9 mouse cellular contexts compared by ENCODE assay signal in the genomic region with DNA sequence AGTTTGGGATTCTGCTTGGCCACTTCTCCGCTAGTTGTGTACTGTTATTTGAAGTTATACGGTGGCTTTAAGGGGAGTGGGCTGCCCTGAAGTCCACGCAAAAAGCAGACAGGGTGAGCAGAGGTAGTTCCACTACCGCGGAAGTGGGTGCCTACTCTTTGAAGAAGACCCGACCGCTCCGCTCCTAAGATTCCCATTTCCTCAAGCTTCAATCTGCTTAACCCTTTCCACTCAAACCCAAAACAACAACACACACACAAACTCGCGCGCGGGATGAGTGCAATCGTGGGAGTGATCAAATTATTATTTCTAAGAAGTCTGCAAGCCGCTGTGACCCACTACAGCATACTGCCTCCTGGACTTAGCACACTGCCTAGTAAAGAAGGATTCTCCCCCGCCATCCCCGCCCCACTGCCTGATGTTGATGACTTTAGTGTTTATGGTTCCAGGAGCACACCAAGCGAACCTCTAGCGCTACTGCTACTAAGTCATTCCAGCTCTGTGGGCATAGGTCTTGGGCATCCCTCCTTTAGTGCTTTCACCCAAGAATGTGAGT. TPM values are rescaled to one million over a fixed set of nuclear protein-coding genes. Genes with fewer than 3 reads are reported as not detected.
A peak's percentile ranks its signal among the peaks of the same experiment; 100 is the strongest.
DNase-seq lines count a peak whose midpoint lies in the region; ATAC-seq and TF ChIP-seq lines count a peak whose summit lies in the region.
"Had no signal": no experiment of that assay in that cellular context is flagged by ENCODE, and none has a peak within 500 bp of the region (broad histone marks: within the 10 kb centered on the region; RNA-seq: fewer than 3 reads in every experiment).

No protein-coding gene starts in this region.

- no peak for TF ChIP-seq EP300 in lung, postnatal 0 days (IDR thresholded peaks at IDR 0.05)

- TF ChIP-seq CTCF in lung, postnatal 0 days (IDR thresholded peaks at IDR 0.05): no peak

- H3K27ac ChIP-seq in lung, postnatal 0 days (ENCODE audit: low read length): no peak overlapping the region
- no peak overlapping the region for H3K27ac ChIP-seq in limb, embryonic 10.5 days
- no peak overlapping the region for H3K27ac ChIP-seq in stomach, embryonic 14.5 days (ENCODE audit: low read length)

- H3K9me3 ChIP-seq in lung, postnatal 0 days (ENCODE audit: low read length): no peaks in the 10 kb centered on the region
- H3K9me3 ChIP-seq in limb, embryonic 10.5 days (replicated peaks): no peaks in the 10 kb centered on the region
- H3K9me3 ChIP-seq in stomach, embryonic 14.5 days (ENCODE audit: control insufficient read depth, low read depth, low read length): no peaks in the 10 kb centered on the region

- H3K4me1 ChIP-seq in lung, postnatal 0 days (ENCODE audit: insufficient read depth, low read depth, low read length): no peaks in the 10 kb centered on the region; the same call in 1 of the 2 replicates
- peaks cover 19% of the 10 kb centered on the region for H3K4me1 ChIP-seq in limb, embryonic 10.5 days
- H3K4me1 ChIP-seq in stomach, embryonic 14.5 days (ENCODE audit: control insufficient read depth, insufficient read depth, low read length): no peaks in the 10 kb centered on the region

- H3K36me3 ChIP-seq in lung, postnatal 0 days (ENCODE audit: insufficient read depth, low read length): no peaks in the 10 kb centered on the region
- H3K36me3 ChIP-seq in limb, embryonic 10.5 days: no peaks in the 10 kb centered on the region
- H3K36me3 ChIP-seq in stomach, embryonic 14.5 days (ENCODE audit: control insufficient read depth, insufficient read depth, low read length): no peaks in the 10 kb centered on the region

- no peak for ATAC-seq in lung, postnatal 0 days
- ATAC-seq in stomach, embryonic 14.5 days (ENCODE audit: insufficient number of reproducible peaks, insufficient read depth, low FRiP score, low read depth): no peak
- ATAC-seq in CD4-positive, CD25-positive, alpha-beta regulatory T cell, adult 4 months: no peak

- H3K4me3 ChIP-seq in lung, postnatal 0 days (ENCODE audit: low read depth, low read length): peak overlapping the region; percentile 43; the same call in 1 of the 2 replicates
- peak overlapping the region; percentile 68 for H3K4me3 ChIP-seq in limb, embryonic 10.5 days
- H3K4me3 ChIP-seq in stomach, embryonic 14.5 days (ENCODE audit: low read depth, low read length): peak overlapping the region; percentile 58

- H3K9ac ChIP-seq in lung, postnatal 0 days (replicated peaks; ENCODE audit: low read depth): no peak overlapping the region
- H3K9ac ChIP-seq in stomach, embryonic 14.5 days (replicated peaks; ENCODE audit: low read depth, low read length): no peak overlapping the region

- DNase-seq in cerebellum, postnatal 10 days: peak; percentile 32 to 35
- DNase-seq in cerebellum, adult 11 months: no peak
- DNase-seq in lung, postnatal 0 days (ENCODE audit: low spot score): no peak
- DNase-seq in lung, postnatal 4 days: no peak
- peak; percentile 30 for DNase-seq in limb, embryonic 10.5 days (ENCODE audit: low spot score)
- DNase-seq in layer of hippocampus, postnatal 10 days (ENCODE audit: low spot score in 2 of 2): no peak

- peak overlapping the region; percentile 65 for H3K4me2 ChIP-seq in lung, postnatal 0 days (replicated peaks; ENCODE audit: low read depth, low read length)
- H3K4me2 ChIP-seq in stomach, embryonic 14.5 days (replicated peaks; ENCODE audit: low read depth, low read length): peak overlapping the region; percentile 99

- H3K27me3 ChIP-seq in lung, postnatal 0 days (replicated peaks; ENCODE audit: insufficient read depth, low read length): peaks cover 15% of the 10 kb centered on the region; the same call in 1 of the 2 replicates
- H3K27me3 ChIP-seq in limb, embryonic 10.5 days (ENCODE audit: low read depth, poor library complexity, severe bottlenecking): peaks cover 64% of the 10 kb centered on the region
- peaks cover 13% of the 10 kb centered on the region for H3K27me3 ChIP-seq in stomach, embryonic 14.5 days (ENCODE audit: control insufficient read depth, insufficient read depth, low read length)

- WGBS in lung, postnatal 0 days: 1% methylated on average over 18 of the region's 18 CpGs
- under 1% methylated on average over 18 of the region's 18 CpGs for WGBS in limb, embryonic 10.5 days
- WGBS in stomach, embryonic 14.5 days: 2% methylated on average over 18 of the region's 18 CpGs

RNA-seq across cellular contexts. Expression of gene Hs3st5, which starts 1.5 kb away (rescaled TPM):
- polyA plus RNA-seq in lung, postnatal 0 days (2015; fragmentation: Nextera tagmentation; extraction: Ambion mirVana): 0.05 TPM in 1 of 2 replicates, not detected in the other
- 0.11 and 0.20 TPM in 2 replicates for polyA plus RNA-seq in limb, embryonic 10.5 days (2016; fragmentation: Nextera tagmentation; extraction: Ambion mirVana)
- 2.9 TPM in 2 replicates for polyA plus RNA-seq in stomach, embryonic 14.5 days (2014; fragmentation: Nextera tagmentation; extraction: Ambion mirVana)
- polyA plus RNA-seq in CD4-positive, CD25-positive, alpha-beta regulatory T cell, adult 4 months (2017; shearing (Covaris generic)): not detected
- 1 to 10 TPM; 2.9 to 4.0 TPM for total RNA-seq in layer of hippocampus, postnatal 10 days (2021)
- total RNA-seq: common myeloid progenitor, adult 5-6 weeks had no signal

Comparison
In these comparisons a context has a peak if more than half of its experiments do, and no peak if none do; other contexts are left out.
1. DNase-seq: peak in cerebellum, postnatal 10 days (2 of 2) and limb, embryonic 10.5 days (single experiment); none in cerebellum, adult 11 months (single experiment), lung, postnatal 0 days (single experiment), lung, postnatal 4 days (0 of 2) and layer of hippocampus, postnatal 10 days (0 of 2).
2. Peak in every context shown above with its lines, with median percentiles within 50 percentile points of each other: H3K4me3 ChIP-seq.